Mouse (Mus musculus): Measurements from ENCODE around the gene Pycr2.

DNA sequence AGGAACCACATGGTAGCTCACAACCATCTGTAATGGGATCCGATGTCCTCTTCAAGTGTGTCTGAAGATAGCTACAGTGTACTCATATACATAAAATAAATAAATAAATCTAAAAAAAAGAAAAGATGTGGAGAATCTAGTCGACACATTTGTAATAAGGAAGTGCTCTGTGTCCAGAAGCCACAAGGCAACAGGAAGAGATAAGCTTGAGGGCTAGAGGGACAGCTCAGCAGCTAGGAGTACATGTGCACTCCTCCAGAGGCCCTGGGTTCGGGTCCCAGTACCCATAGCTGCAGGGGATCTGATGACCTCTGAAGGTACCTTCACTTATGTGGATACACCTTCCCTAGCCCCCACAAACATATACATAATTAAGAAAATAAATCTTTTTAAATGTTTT is 22.3 kb upstream of the Pycr2 start:
- TF ChIP-seq CTCF (IDR thresholded peaks at IDR 0.05; ENCODE audit: extremely low read depth, insufficient read length, insufficient replicate concordance, low read depth, low read length) (no peak), POLR2A (IDR thresholded peaks at IDR 0.05; ENCODE audit: low read depth, low read length) (no peak)

Measured in small intestine, adult 2 months (tissue).